Mouse (Mus musculus): ENCODE measurements around the gene 1110051M20Rik. TPM values are rescaled to one million over a fixed set of nuclear protein-coding genes. Genes with fewer than 3 reads are reported as not detected.

The 1110051M20Rik gene
- polyA plus RNA-seq, 1 experiment = 19.3 TPM

GRCm38 (mm10) chr2:91460771-91461170 lies 16.3 kb upstream of the 1110051M20Rik start:
- no peak overlapping the region for H3K27ac ChIP-seq (ENCODE audit: insufficient read depth, low read length)
- H3K4me3 ChIP-seq (ENCODE audit: low read depth, low read length) = no peak overlapping the region
- no peak overlapping the region for H3K9ac ChIP-seq (ENCODE audit: low read depth, poor library complexity, severe bottlenecking)
- H3K4me1 ChIP-seq (ENCODE audit: control insufficient read depth, insufficient read depth, low read length) = no peaks in the 10 kb centered on the region
- peaks cover 6% of the 10 kb centered on the region; the same call in 1 of the 2 replicates for H3K9me3 ChIP-seq (replicated peaks; ENCODE audit: control insufficient read depth, insufficient read depth, low read length, poor library complexity, severe bottlenecking)
- H3K27me3 ChIP-seq (ENCODE audit: control insufficient read depth, insufficient read depth, low read length, poor library complexity, severe bottlenecking) = peaks cover 2% of the 10 kb centered on the region; the same call in 1 of the 2 replicates
- no peaks in the 10 kb centered on the region for H3K36me3 ChIP-seq (ENCODE audit: control insufficient read depth, insufficient read depth, low read length, poor library complexity, severe bottlenecking)
- TF ChIP-seq CTCF (IDR thresholded peaks at IDR 0.05; ENCODE audit: low read depth, low read length) = no peak
- no peak for TF ChIP-seq POLR2A (IDR thresholded peaks at IDR 0.05; ENCODE audit: insufficient read depth, low read length)
- TF ChIP-seq EP300 (IDR thresholded peaks at IDR 0.05; ENCODE audit: insufficient read depth, low read depth, low read length) = no peak

GRCm38 (mm10) chr2:91460076-91460475 lies 15.6 kb upstream of the 1110051M20Rik start:
- TF ChIP-seq CTCF (IDR thresholded peaks at IDR 0.05; ENCODE audit: low read depth, low read length) (peak; percentile 31), EP300 (IDR thresholded peaks at IDR 0.05; ENCODE audit: insufficient read depth, low read depth, low read length) (no peak), POLR2A (IDR thresholded peaks at IDR 0.05; ENCODE audit: insufficient read depth, low read length) (no peak)
- Histone ChIP-seq H3K27me3 (ENCODE audit: control insufficient read depth, insufficient read depth, low read length, poor library complexity, severe bottlenecking) (peaks cover 2% of the 10 kb centered on the region; the same call in 1 of the 2 replicates), H3K4me3 (ENCODE audit: low read depth, low read length) (no peak overlapping the region), H3K4me1 (ENCODE audit: control insufficient read depth, insufficient read depth, low read length) (no peaks in the 10 kb centered on the region), H3K36me3 (ENCODE audit: control insufficient read depth, insufficient read depth, low read length, poor library complexity, severe bottlenecking) (no peaks in the 10 kb centered on the region), H3K9me3 (replicated peaks; ENCODE audit: control insufficient read depth, insufficient read depth, low read length, poor library complexity, severe bottlenecking) (peaks cover 6% of the 10 kb centered on the region; the same call in 1 of the 2 replicates), H3K9ac (ENCODE audit: low read depth, poor library complexity, severe bottlenecking) (no peak overlapping the region), H3K27ac (ENCODE audit: insufficient read depth, low read length) (no peak overlapping the region)

GRCm38 (mm10) chr2:91458673-91459391 lies 14.3 kb upstream of the 1110051M20Rik start:
- H3K9ac ChIP-seq (ENCODE audit: low read depth, poor library complexity, severe bottlenecking) = peak overlapping the region; percentile 32
- TF ChIP-seq CTCF (IDR thresholded peaks at IDR 0.05; ENCODE audit: low read depth, low read length) = no peak
- TF ChIP-seq POLR2A (IDR thresholded peaks at IDR 0.05; ENCODE audit: insufficient read depth, low read length) = no peak
- TF ChIP-seq EP300 (IDR thresholded peaks at IDR 0.05; ENCODE audit: insufficient read depth, low read depth, low read length) = no peak
- peaks cover 2% of the 10 kb centered on the region; the same call in 1 of the 2 replicates for H3K27me3 ChIP-seq (ENCODE audit: control insufficient read depth, insufficient read depth, low read length, poor library complexity, severe bottlenecking)
- no peaks in the 10 kb centered on the region for H3K4me1 ChIP-seq (ENCODE audit: control insufficient read depth, insufficient read depth, low read length)
- no peak overlapping the region for H3K27ac ChIP-seq (ENCODE audit: insufficient read depth, low read length)
- peaks cover 6% of the 10 kb centered on the region; the same call in 1 of the 2 replicates for H3K9me3 ChIP-seq (replicated peaks; ENCODE audit: control insufficient read depth, insufficient read depth, low read length, poor library complexity, severe bottlenecking)
- no peaks in the 10 kb centered on the region for H3K36me3 ChIP-seq (ENCODE audit: control insufficient read depth, insufficient read depth, low read length, poor library complexity, severe bottlenecking)
- peak overlapping the region; percentile 67 for H3K4me3 ChIP-seq (ENCODE audit: low read depth, low read length)

GRCm38 (mm10) chr2:91458252-91458672 lies 13.8 kb upstream of the 1110051M20Rik start:
- H3K4me1 ChIP-seq (ENCODE audit: control insufficient read depth, insufficient read depth, low read length) = no peaks in the 10 kb centered on the region

GRCm38 (mm10) chr2:91457656-91458251 lies 13.2 kb upstream of the 1110051M20Rik start:
- peak overlapping the region; percentile 32 for H3K9ac ChIP-seq (ENCODE audit: low read depth, poor library complexity, severe bottlenecking)
- no peaks in the 10 kb centered on the region for H3K36me3 ChIP-seq (ENCODE audit: control insufficient read depth, insufficient read depth, low read length, poor library complexity, severe bottlenecking)
- no peaks in the 10 kb centered on the region for H3K4me1 ChIP-seq (ENCODE audit: control insufficient read depth, insufficient read depth, low read length)
- no peak overlapping the region for H3K27ac ChIP-seq (ENCODE audit: insufficient read depth, low read length)
- H3K4me3 ChIP-seq (ENCODE audit: low read depth, low read length) = peak overlapping the region; percentile 67
- no peak for TF ChIP-seq EP300 (IDR thresholded peaks at IDR 0.05; ENCODE audit: insufficient read depth, low read depth, low read length)
- no peak for TF ChIP-seq POLR2A (IDR thresholded peaks at IDR 0.05; ENCODE audit: insufficient read depth, low read length)
- no peak for TF ChIP-seq CTCF (IDR thresholded peaks at IDR 0.05; ENCODE audit: low read depth, low read length)
- peaks cover 2% of the 10 kb centered on the region; the same call in 1 of the 2 replicates for H3K27me3 ChIP-seq (ENCODE audit: control insufficient read depth, insufficient read depth, low read length, poor library complexity, severe bottlenecking)
- H3K9me3 ChIP-seq (replicated peaks; ENCODE audit: control insufficient read depth, insufficient read depth, low read length, poor library complexity, severe bottlenecking) = peaks cover 6% of the 10 kb centered on the region; the same call in 1 of the 2 replicates

More at GRCm38 (mm10) chr2:91458252-91458672, 13.8 kb upstream of the 1110051M20Rik start:
- Histone ChIP-seq H3K9ac (ENCODE audit: low read depth, poor library complexity, severe bottlenecking) (peak overlapping the region; percentile 32), H3K27me3 (ENCODE audit: control insufficient read depth, insufficient read depth, low read length, poor library complexity, severe bottlenecking) (peaks cover 2% of the 10 kb centered on the region; the same call in 1 of the 2 replicates), H3K27ac (ENCODE audit: insufficient read depth, low read length) (no peak overlapping the region), H3K36me3 (ENCODE audit: control insufficient read depth, insufficient read depth, low read length, poor library complexity, severe bottlenecking) (no peaks in the 10 kb centered on the region), H3K4me3 (ENCODE audit: low read depth, low read length) (peak overlapping the region; percentile 67), H3K9me3 (replicated peaks; ENCODE audit: control insufficient read depth, insufficient read depth, low read length, poor library complexity, severe bottlenecking) (peaks cover 6% of the 10 kb centered on the region; the same call in 1 of the 2 replicates)
- TF ChIP-seq EP300 (IDR thresholded peaks at IDR 0.05; ENCODE audit: insufficient read depth, low read depth, low read length) (no peak), POLR2A (IDR thresholded peaks at IDR 0.05; ENCODE audit: insufficient read depth, low read length) (no peak), CTCF (IDR thresholded peaks at IDR 0.05; ENCODE audit: low read depth, low read length) (no peak)
